Mouse (Mus musculus) forebrain, embryonic 14.5 days (tissue): Measurements from ENCODE around the gene Klf11. TPM values are rescaled to one million over a fixed set of nuclear protein-coding genes. Genes with fewer than 3 reads are reported as not detected.

Experiments
- ATAC-seq: fragments of 200-750 bp; cut with Nextera tagmentation; 2 replicates; pipeline ENCODE4 v1.8.0; 2017; ENCODE audit warnings: mild to moderate bottlenecking, moderate library complexity
- DNase-seq: peaks from one replicate; pipeline ENCODE4 v3.0.0-alpha.2; 2015; ENCODE audit warnings: low spot score
- H3K27ac ChIP-seq: fragments of 300-500 bp; sonication (generic); 2 replicates; pipeline ENCODE4 v1.5.1; 2014; ENCODE audit warnings: low read depth, mild to moderate bottlenecking, control low read depth, low read length, moderate library complexity
- H3K27me3 ChIP-seq: fragments of 300-500 bp; sonication (generic); replicated peaks from 2 replicates; pipeline ENCODE4 v1.6.1; 2014; ENCODE audit warnings: low read length, control low read depth, mixed read lengths; ENCODE audit not compliant: control insufficient read depth, insufficient read depth
- H3K36me3 ChIP-seq: fragments of 300-500 bp; sonication (generic); 2 replicates; pipeline ENCODE4 v1.6.1; 2014; ENCODE audit warnings: low read length, control low read depth; ENCODE audit not compliant: control insufficient read depth, insufficient read depth
- H3K4me1 ChIP-seq: fragments of 300-500 bp; sonication (generic); 2 replicates; pipeline ENCODE4 v1.6.1; 2014; ENCODE audit warnings: antibody characterized with exemption, low read length, control low read depth; ENCODE audit not compliant: control insufficient read depth, insufficient read depth
- H3K4me2 ChIP-seq: fragments of 300-500 bp; sonication (generic); 2 replicates; pipeline ENCODE4 v1.6.1; 2014; ENCODE audit warnings: mild to moderate bottlenecking, control low read depth, low read length
- H3K4me3 ChIP-seq: fragments of 300-500 bp; sonication (generic); 2 replicates; pipeline ENCODE4 v1.5.1; 2014; ENCODE audit warnings: low read depth, low read length, control low read depth
- H3K9ac ChIP-seq: fragments of 300-500 bp; sonication (generic); 2 replicates; pipeline ENCODE4 v1.6.1; 2014; ENCODE audit warnings: mild to moderate bottlenecking, low read length, control low read depth, moderate library complexity
- H3K9me3 ChIP-seq: fragments of 300-500 bp; sonication (generic); replicated peaks from 2 replicates; pipeline ENCODE4 v1.6.1; 2016; ENCODE audit warnings: low read length, control low read depth, mixed read lengths; ENCODE audit not compliant: control insufficient read depth
- WGBS: fragments of 180-500 bp; shearing (Covaris S2); extraction: QIAGEN DNeasy Blood & Tissue Kit; methylation state at CpG from one replicate; pipeline ENCODE4 v1.1.7; 2014; 5-methylcytosine and 5-hydroxymethylcytosine counted together
- polyA plus RNA-seq: library from polyadenylated mRNA; unstranded; fragments of >200 nt; fragmentation: Nextera tagmentation; extraction: Ambion mirVana; gene quantifications from 2 replicates; pipeline ENCODE4 v1.2.1, GENCODE M21; 2014

Gene Klf11
- polyA plus RNA-seq, 1 experiment from 2014 or later = 14.8 TPM

GRCm38 (mm10) chr12:24661100-24661499 lies 10.0 kb downstream of the Klf11 start:
- no peaks in the 10 kb centered on the region for H3K27me3 ChIP-seq
- no peak overlapping the region for H3K4me2 ChIP-seq
- no peaks in the 10 kb centered on the region for H3K9me3 ChIP-seq
- no peak overlapping the region for H3K27ac ChIP-seq
- DNase-seq (no peak), ATAC-seq (no peak)
- H3K36me3 ChIP-seq = peaks cover 40% of the 10 kb centered on the region
- no peaks in the 10 kb centered on the region for H3K4me1 ChIP-seq
- 91% methylated on average over 4 of the region's 4 CpGs for WGBS
- H3K4me3 ChIP-seq = no peak overlapping the region
- no peak overlapping the region for H3K9ac ChIP-seq

GRCm38 (mm10) chr12:24662131-24662530 lies 11.1 kb downstream of the Klf11 start:
- Histone ChIP-seq H3K4me2 (no peak overlapping the region), H3K27ac (no peak overlapping the region), H3K9ac (no peak overlapping the region), H3K36me3 (peaks cover 38% of the 10 kb centered on the region), H3K27me3 (no peaks in the 10 kb centered on the region), H3K4me3 (no peak overlapping the region), H3K9me3 (no peaks in the 10 kb centered on the region), H3K4me1 (no peaks in the 10 kb centered on the region)
- 94% methylated on average over 5 of the region's 5 CpGs for WGBS
- ATAC-seq = no peak
- no peak for DNase-seq

GRCm38 (mm10) chr12:24680096-24680491 lies 29.0 kb downstream of the Klf11 start:
- Histone ChIP-seq H3K4me3 (peak overlapping the region; percentile 58), H3K9ac (peak overlapping the region; percentile 73), H3K4me1 (peaks cover 3% of the 10 kb centered on the region; the same call in 1 of the 2 replicates), H3K9me3 (no peaks in the 10 kb centered on the region), H3K36me3 (no peaks in the 10 kb centered on the region), H3K27ac (no peak overlapping the region), H3K27me3 (peaks cover 19% of the 10 kb centered on the region), H3K4me2 (peak overlapping the region; percentile 91)
- WGBS = 20% methylated on average over 9 of the region's 9 CpGs
- ATAC-seq = no peak
- DNase-seq = no peak

- Histone ChIP-seq H3K9ac (peak overlapping the region; percentile 73), H3K9me3 (no peaks in the 10 kb centered on the region), H3K4me1 (peaks cover 3% of the 10 kb centered on the region; the same call in 1 of the 2 replicates), H3K4me3 (peak overlapping the region; percentile 58), H3K4me2 (peak overlapping the region; percentile 91), H3K27ac (no peak overlapping the region), H3K27me3 (peaks cover 19% of the 10 kb centered on the region), H3K36me3 (no peaks in the 10 kb centered on the region)
- peak; percentile 88 for ATAC-seq
- 2% methylated on average over 61 of the region's 61 CpGs for WGBS
- peak; percentile 65 for DNase-seq
Measured at GRCm38 (mm10) chr12:24680492-24681285, 29.6 kb downstream of the Klf11 start.

GRCm38 (mm10) chr12:24681286-24682023 lies 30.4 kb downstream of the Klf11 start, which contains the start of gene Cys1:
TSS of gene Cys1 (minus strand) at chr12:24681813.
- DNase-seq (no peak), ATAC-seq (peak; percentile 58; the same call in 1 of the 2 replicates)
- Histone ChIP-seq H3K27ac (no peak within 1 kb of the TSS), H3K36me3 (no peaks in the 10 kb centered on the region), H3K9ac (peak within 1 kb of the TSS; percentile 73), H3K9me3 (no peaks in the 10 kb centered on the region), H3K4me2 (peak within 1 kb of the TSS; percentile 91), H3K4me1 (peaks cover 3% of the 10 kb centered on the region; the same call in 1 of the 2 replicates), H3K4me3 (peak within 1 kb of the TSS; percentile 58), H3K27me3 (peaks cover 19% of the 10 kb centered on the region)
- WGBS = 2% methylated on average over 20 of the region's 20 CpGs

- H3K9me3 ChIP-seq = no peaks in the 10 kb centered on the region
- no peaks in the 10 kb centered on the region for H3K36me3 ChIP-seq
Measured at GRCm38 (mm10) chr12:24682563-24682962, 31.5 kb downstream of the Klf11 start.

GRCm38 (mm10) chr12:24683461-24683860 lies 32.4 kb downstream of the Klf11 start:
- Histone ChIP-seq H3K27me3 (peaks cover 19% of the 10 kb centered on the region), H3K4me1 (peaks cover 3% of the 10 kb centered on the region; the same call in 1 of the 2 replicates), H3K4me2 (no peak overlapping the region), H3K27ac (no peak overlapping the region), H3K9ac (no peak overlapping the region), H3K36me3 (no peaks in the 10 kb centered on the region), H3K4me3 (no peak overlapping the region), H3K9me3 (no peaks in the 10 kb centered on the region)
- 65% methylated on average over 7 of the region's 7 CpGs for WGBS
- ATAC-seq = no peak
- DNase-seq = no peak

More at GRCm38 (mm10) chr12:24682563-24682962, 31.5 kb downstream of the Klf11 start:
- no peak overlapping the region for H3K27ac ChIP-seq
- ATAC-seq (no peak), DNase-seq (no peak)
- peaks cover 3% of the 10 kb centered on the region; the same call in 1 of the 2 replicates for H3K4me1 ChIP-seq
- H3K9ac ChIP-seq = no peak overlapping the region
- H3K4me2 ChIP-seq = no peak overlapping the region
- 61% methylated on average over 8 of the region's 8 CpGs for WGBS
- H3K27me3 ChIP-seq = peaks cover 19% of the 10 kb centered on the region
- H3K4me3 ChIP-seq = no peak overlapping the region

- Histone ChIP-seq H3K4me3 (no peak overlapping the region), H3K4me1 (no peaks in the 10 kb centered on the region), H3K4me2 (no peak overlapping the region), H3K9me3 (no peaks in the 10 kb centered on the region), H3K27ac (no peak overlapping the region), H3K9ac (no peak overlapping the region), H3K36me3 (no peaks in the 10 kb centered on the region), H3K27me3 (peaks cover 16% of the 10 kb centered on the region)
- 78% methylated on average over 6 of the region's 6 CpGs for WGBS
- ATAC-seq = no peak
- no peak for DNase-seq
Measured at GRCm38 (mm10) chr12:24686038-24686695, 35.1 kb downstream of the Klf11 start.
